Mouse (Mus musculus) midbrain, postnatal 0 days (tissue): ENCODE data around the gene Ulk3. TPM values are rescaled to one million over a fixed set of nuclear protein-coding genes. Genes with fewer than 3 reads are reported as not detected.

Source experiments
- ATAC-seq: fragments of 200-750 bp; cut with Nextera tagmentation; 2 replicates; pipeline ENCODE4 v1.8.0; 2017; ENCODE audit warnings: moderate number of reproducible peaks, mild to moderate bottlenecking, moderate TSS enrichment, moderate library complexity; ENCODE audit not compliant: low FRiP score
- DNase-seq: peaks from one replicate; pipeline ENCODE4 v3.0.0-alpha.2; 2015; ENCODE audit warnings: low spot score
- H3K27ac ChIP-seq: fragments of 300-500 bp; sonication (generic); 2 replicates; pipeline ENCODE4 v1.5.1; 2014; ENCODE audit warnings: low read depth, mild to moderate bottlenecking, low read length, mixed read lengths
- H3K27me3 ChIP-seq: fragments of 300-500 bp; sonication (generic); 2 replicates; pipeline ENCODE4 v1.6.1; 2014; ENCODE audit warnings: low read length, control low read depth, mixed read lengths; ENCODE audit not compliant: insufficient read depth
- H3K36me3 ChIP-seq: fragments of 300-500 bp; sonication (generic); 2 replicates; pipeline ENCODE4 v1.6.1; 2014; ENCODE audit warnings: low read length, control low read depth, mixed read lengths; ENCODE audit not compliant: insufficient read depth
- H3K4me1 ChIP-seq: fragments of 300-500 bp; sonication (generic); 2 replicates; pipeline ENCODE4 v1.6.1; 2014; ENCODE audit warnings: mild to moderate bottlenecking, control low read depth, antibody characterized with exemption, low read length, mixed read lengths; ENCODE audit not compliant: insufficient read depth
- H3K4me2 ChIP-seq: fragments of 300-500 bp; sonication (generic); 2 replicates; pipeline ENCODE4 v1.6.1; 2014; ENCODE audit warnings: low read depth, mild to moderate bottlenecking, low read length, mixed read lengths; ENCODE audit not compliant: poor library complexity, severe bottlenecking
- H3K4me3 ChIP-seq: fragments of 300-500 bp; sonication (generic); 2 replicates; pipeline ENCODE4 v1.5.1; 2014; ENCODE audit warnings: low read depth, mild to moderate bottlenecking, low read length, moderate library complexity
- H3K9ac ChIP-seq: fragments of 300-500 bp; sonication (generic); replicated peaks from 2 replicates; pipeline ENCODE4 v1.6.1; 2014; ENCODE audit warnings: mild to moderate bottlenecking, low read length, moderate library complexity, mixed read lengths; ENCODE audit not compliant: poor library complexity, severe bottlenecking
- H3K9me3 ChIP-seq: fragments of 300-500 bp; sonication (generic); 2 replicates; pipeline ENCODE4 v1.6.1; 2016; ENCODE audit warnings: low read length, control low read depth
- CTCF ChIP-seq: IDR thresholded peaks from 2 replicates; pipeline ENCODE4 v1.5.1; 2016; ENCODE audit warnings: antibody characterized with exemption, mild to moderate bottlenecking
- whole genome bisulfite sequencing: fragments of 180-500 bp; shearing (Covaris S2); extraction: QIAGEN DNeasy Blood & Tissue Kit; methylation state at CpG from one replicate; pipeline ENCODE4 v1.1.7; 2014; 5-methylcytosine and 5-hydroxymethylcytosine counted together
- polyA plus RNA-seq: library from polyadenylated mRNA; unstranded; fragments of >200 nt; fragmentation: Nextera tagmentation; extraction: Ambion mirVana; gene quantifications from 2 replicates; pipeline ENCODE4 v1.2.1, GENCODE M21; 2015
- total RNA-seq: library from RNA; depleted of rRNA; stranded (reverse); fragments of >200 nt; gene quantifications from 2 replicates; pipeline ENCODE4 v1.2.3, GENCODE M21; 2014

Ulk3 gene
- total and polyA plus RNA-seq, 2 experiments from 2014 or later = 18.9 to 19.9 TPM

- DNase-seq (no peak), ATAC-seq (no peak)
- Histone ChIP-seq H3K9me3 (no peaks in the 10 kb centered on the region), H3K4me1 (no peaks in the 10 kb centered on the region), H3K4me3 (no peak overlapping the region), H3K4me2 (no peak overlapping the region), H3K36me3 (peaks cover 34% of the 10 kb centered on the region), H3K9ac (no peak overlapping the region), H3K27me3 (no peaks in the 10 kb centered on the region), H3K27ac (no peak overlapping the region)
- WGBS = 81% methylated on average over 3 of the region's 3 CpGs
- TF ChIP-seq CTCF = no peak
These were observed 13.7 kb upstream of the Ulk3 start for GRCm38 (mm10) chr9:57575577-57575976.

DNA sequence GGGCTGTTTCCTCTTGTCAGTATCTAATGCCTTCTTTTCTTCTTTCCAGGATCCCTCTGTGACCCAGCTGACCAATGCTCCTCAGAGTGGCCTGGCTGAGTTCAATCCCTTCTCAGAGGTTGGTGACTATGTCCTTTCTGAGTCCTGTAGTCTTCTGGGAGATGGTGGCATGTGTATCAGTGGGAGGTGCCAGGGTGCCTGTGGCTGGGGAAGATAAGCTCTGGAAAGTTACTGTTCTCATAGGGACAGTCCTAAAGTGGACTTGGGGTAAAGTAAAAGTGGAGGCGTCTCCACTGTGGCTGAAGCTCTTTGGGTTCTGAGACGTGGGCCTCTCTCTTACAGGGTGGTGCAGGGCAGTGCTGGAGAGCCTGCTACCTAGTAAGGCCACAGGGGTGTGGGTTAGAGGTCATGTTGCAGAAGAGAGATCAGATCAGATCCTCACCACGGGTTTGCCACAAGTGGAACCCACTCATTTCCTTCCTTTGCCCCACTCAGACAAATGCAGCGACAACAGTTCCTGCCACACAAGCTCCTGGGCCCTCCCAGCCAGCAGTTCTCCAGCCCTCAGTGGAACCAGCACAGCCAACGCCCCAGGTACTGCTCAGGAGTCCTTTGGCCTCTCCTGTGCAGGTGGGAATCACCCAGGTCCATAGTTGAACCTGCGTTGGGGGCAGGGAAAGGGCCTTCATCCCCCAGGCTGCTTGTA, 12.0 kb upstream of the Ulk3 start:
- Histone ChIP-seq H3K9me3 (no peaks in the 10 kb centered on the region), H3K27me3 (no peaks in the 10 kb centered on the region), H3K4me2 (no peak overlapping the region), H3K36me3 (peaks cover 50% of the 10 kb centered on the region), H3K27ac (no peak overlapping the region), H3K9ac (no peak overlapping the region), H3K4me3 (no peak overlapping the region), H3K4me1 (no peaks in the 10 kb centered on the region)
- WGBS = 89% methylated on average over 6 of the region's 6 CpGs
- DNase-seq = no peak
- TF ChIP-seq CTCF = no peak
- no peak for ATAC-seq

DNA sequence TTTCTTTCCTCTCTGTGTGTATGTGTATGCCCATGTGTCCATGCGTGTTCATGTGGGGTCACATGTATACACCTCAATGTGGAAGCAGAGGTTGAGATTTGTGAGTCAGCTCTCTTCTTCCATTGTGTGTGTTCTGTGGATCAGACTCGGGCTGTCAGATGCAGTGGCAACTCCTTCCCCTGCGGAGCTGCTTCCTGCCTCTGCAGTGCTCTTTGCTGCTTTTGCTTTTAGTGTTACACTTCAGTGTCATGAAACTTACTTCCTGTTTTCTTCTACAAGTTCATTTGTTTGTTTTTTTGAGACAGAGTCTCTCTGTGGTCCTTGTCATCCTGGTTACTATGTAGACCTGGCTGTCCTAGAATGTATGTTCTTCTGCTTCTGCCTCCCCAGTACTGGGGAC, 4.3 kb upstream of the Ulk3 start:
- no peak for DNase-seq
- H3K27ac ChIP-seq = no peak overlapping the region
- no peak for ATAC-seq
- no peaks in the 10 kb centered on the region for H3K4me1 ChIP-seq
- 75% methylated on average over 3 of the region's 3 CpGs for WGBS
- H3K9me3 ChIP-seq = no peaks in the 10 kb centered on the region
- peaks cover 53% of the 10 kb centered on the region for H3K36me3 ChIP-seq
- H3K27me3 ChIP-seq = no peaks in the 10 kb centered on the region
- no peak for TF ChIP-seq CTCF
- H3K4me3 ChIP-seq = no peak overlapping the region
- no peak overlapping the region for H3K4me2 ChIP-seq
- H3K9ac ChIP-seq = no peak overlapping the region

- Histone ChIP-seq H3K4me2 (peak overlapping the region; percentile 59; the same call in 1 of the 2 replicates), H3K9ac (no peak overlapping the region)
These were observed 1.5 kb downstream of the Ulk3 start for GRCm38 (mm10) chr9:57590726-57591125.

DNA sequence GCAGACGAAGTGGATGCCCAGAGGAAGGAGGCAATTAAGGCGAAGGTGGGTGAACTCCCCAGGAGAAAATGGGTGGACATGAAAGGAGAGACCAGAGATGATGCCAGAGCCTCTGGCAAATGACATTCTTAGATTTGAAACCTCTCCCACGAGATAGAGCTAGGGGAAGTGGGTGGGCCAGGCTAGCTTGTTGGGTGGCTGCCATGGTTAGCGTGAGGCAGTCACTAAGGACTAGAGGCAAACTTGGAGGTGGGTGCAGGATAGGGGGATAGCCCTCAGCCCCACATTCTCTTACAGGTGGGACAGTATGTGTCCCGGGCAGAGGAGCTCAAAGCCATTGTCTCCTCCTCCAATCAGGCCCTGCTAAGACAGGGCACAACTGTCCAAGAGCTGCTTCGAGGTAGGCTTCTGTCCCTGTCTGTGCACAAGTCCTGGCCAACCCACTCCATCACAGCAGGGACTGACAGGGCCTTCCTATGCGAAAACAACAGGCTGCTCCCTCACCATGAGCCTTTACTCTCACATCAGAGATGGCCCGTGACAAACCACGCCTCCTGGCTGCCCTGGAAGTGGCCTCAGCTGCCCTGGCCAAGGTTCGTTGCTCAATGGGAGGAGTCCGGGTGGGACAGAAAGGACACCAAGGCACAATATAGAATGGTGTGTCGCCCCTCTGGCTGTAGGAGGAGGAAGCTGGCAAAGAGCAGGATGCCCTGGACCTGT, 4.4 kb downstream of the Ulk3 start:
- H3K9ac ChIP-seq = no peak overlapping the region

More at GRCm38 (mm10) chr9:57590726-57591125, 1.5 kb downstream of the Ulk3 start:
- no peaks in the 10 kb centered on the region for H3K27me3 ChIP-seq
- no peak for ATAC-seq
- TF ChIP-seq CTCF = peak; percentile 65
- WGBS = 42% methylated on average over 5 of the region's 5 CpGs
- peaks cover 40% of the 10 kb centered on the region for H3K36me3 ChIP-seq
- no peaks in the 10 kb centered on the region for H3K4me1 ChIP-seq
- no peaks in the 10 kb centered on the region for H3K9me3 ChIP-seq
- DNase-seq = peak; percentile 49
- no peak overlapping the region for H3K27ac ChIP-seq
- no peak overlapping the region for H3K4me3 ChIP-seq

GRCm38 (mm10) chr9:57594174-57594509, 4.9 kb downstream of the Ulk3 start:
- TF ChIP-seq CTCF = no peak
- Histone ChIP-seq H3K27ac (no peak overlapping the region), H3K4me3 (no peak overlapping the region), H3K4me2 (no peak overlapping the region), H3K27me3 (no peaks in the 10 kb centered on the region), H3K9ac (no peak overlapping the region), H3K36me3 (peaks cover 27% of the 10 kb centered on the region), H3K4me1 (no peaks in the 10 kb centered on the region), H3K9me3 (no peaks in the 10 kb centered on the region)
- WGBS = 68% methylated on average over 9 of the region's 9 CpGs
- no peak for DNase-seq
- no peak for ATAC-seq

More for the DNA sequence above, 4.4 kb downstream of the Ulk3 start:
- ATAC-seq (no peak), DNase-seq (no peak)
- Histone ChIP-seq H3K27me3 (no peaks in the 10 kb centered on the region), H3K36me3 (peaks cover 27% of the 10 kb centered on the region), H3K27ac (no peak overlapping the region), H3K4me2 (no peak overlapping the region), H3K9me3 (no peaks in the 10 kb centered on the region), H3K4me3 (no peak overlapping the region), H3K4me1 (no peaks in the 10 kb centered on the region)
- no peak for TF ChIP-seq CTCF
- 38% methylated on average over 12 of the region's 12 CpGs for WGBS
